Mouse (Mus musculus) midbrain, embryonic 10.5 days (tissue): ENCODE measurements at regions not wholly inside any gene's neighbourhood (a gene's known extent, or its start where the extent isn't known, plus 50 kb on each side); places are given as distances from the start of the nearest gene placed in this dataset.
"Not testable (repeated sequence)": the region's sequence is repeated elsewhere in the genome, so short reads cannot be mapped to it uniquely, and the experiment has no call there.

Source experiments
- DNase-seq: peaks from one replicate; pipeline ENCODE4 v3.0.0-alpha.2; 2017; ENCODE audit warnings: low spot score
- H3K27ac ChIP-seq: fragments of 300-500 bp; sonication (generic); replicated peaks from 2 replicates; pipeline ENCODE4 v1.5.1; 2016; ENCODE audit warnings: mild to moderate bottlenecking
- H3K27me3 ChIP-seq: fragments of 300-500 bp; sonication (generic); 2 replicates; pipeline ENCODE4 v1.6.1; 2016; ENCODE audit warnings: low read depth, mild to moderate bottlenecking; ENCODE audit not compliant: poor library complexity, severe bottlenecking
- H3K36me3 ChIP-seq: fragments of 300-500 bp; sonication (generic); 2 replicates; pipeline ENCODE4 v1.6.1; 2016; ENCODE audit warnings: mild to moderate bottlenecking, moderate library complexity
- H3K4me1 ChIP-seq: fragments of 300-500 bp; sonication (generic); 2 replicates; pipeline ENCODE4 v1.6.1; 2016
- H3K4me3 ChIP-seq: fragments of 300-500 bp; sonication (generic); 2 replicates; pipeline ENCODE4 v1.5.1; 2016; ENCODE audit warnings: mild to moderate bottlenecking, moderate library complexity
- H3K9me3 ChIP-seq: fragments of 300-500 bp; sonication (generic); replicated peaks from 2 replicates; pipeline ENCODE4 v1.6.1; 2016; ENCODE audit warnings: mild to moderate bottlenecking
- WGBS: fragments of 180-500 bp; shearing (Covaris S2); methylation state at CpG from one replicate; pipeline ENCODE4 v1.1.7; 2016; 5-methylcytosine and 5-hydroxymethylcytosine counted together

DNA sequence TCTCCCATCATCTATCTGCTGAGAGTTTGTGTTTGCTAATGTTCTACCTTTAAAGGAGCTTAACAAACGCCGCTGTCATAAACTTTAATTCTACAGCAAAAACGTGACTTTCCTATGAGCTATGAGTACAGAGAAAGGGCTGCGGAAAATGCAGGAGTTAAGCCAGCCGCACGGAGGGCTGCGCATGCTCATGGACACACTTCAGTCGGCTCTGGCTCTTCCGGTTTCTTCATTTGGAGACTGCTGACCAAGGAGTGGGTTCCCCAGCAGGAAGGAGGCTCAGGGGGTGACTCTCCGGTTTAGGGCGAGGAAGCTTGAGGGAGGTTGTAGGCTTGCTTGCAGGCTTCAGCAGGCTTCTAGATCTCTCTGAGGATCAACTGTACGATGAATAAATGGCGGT is 59.3 kb downstream of the Sox2 start:
- H3K9me3 ChIP-seq: no peaks in the 10 kb centered on the region
- WGBS: 88% methylated on average over 13 of the region's 13 CpGs
- H3K4me3 ChIP-seq: no peak overlapping the region
- H3K36me3 ChIP-seq: no peaks in the 10 kb centered on the region
- no peaks in the 10 kb centered on the region for H3K27me3 ChIP-seq
- H3K4me1 ChIP-seq: no peaks in the 10 kb centered on the region
- no peak for DNase-seq
- H3K27ac ChIP-seq: no peak overlapping the region

DNA sequence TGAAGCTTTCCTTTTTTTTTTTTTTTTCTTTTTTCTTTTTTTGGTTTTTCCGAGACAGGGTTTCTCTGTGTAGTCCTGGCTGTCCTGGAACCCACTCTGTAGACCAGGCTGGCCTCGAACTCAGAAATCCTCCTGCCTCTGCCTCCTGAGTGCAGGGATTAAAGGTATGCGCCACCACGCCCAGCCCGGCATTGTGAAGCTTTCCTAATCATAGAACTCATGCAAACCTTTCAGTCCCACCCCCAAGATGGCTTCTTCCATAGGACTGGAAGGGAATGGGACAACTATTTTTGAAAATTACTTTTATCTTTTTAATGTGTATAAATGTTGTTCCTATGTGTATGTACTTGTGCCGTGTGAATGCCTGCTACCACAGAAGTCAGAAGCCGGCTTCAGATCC is 61.9 kb downstream of the Sox2 start:
- not testable (repeated sequence) for H3K27me3 ChIP-seq, H3K9me3 ChIP-seq, DNase-seq, H3K4me1 ChIP-seq, H3K27ac ChIP-seq, H3K36me3 ChIP-seq, H3K4me3 ChIP-seq
- WGBS: 90% methylated on average over 7 of the region's 7 CpGs

DNA sequence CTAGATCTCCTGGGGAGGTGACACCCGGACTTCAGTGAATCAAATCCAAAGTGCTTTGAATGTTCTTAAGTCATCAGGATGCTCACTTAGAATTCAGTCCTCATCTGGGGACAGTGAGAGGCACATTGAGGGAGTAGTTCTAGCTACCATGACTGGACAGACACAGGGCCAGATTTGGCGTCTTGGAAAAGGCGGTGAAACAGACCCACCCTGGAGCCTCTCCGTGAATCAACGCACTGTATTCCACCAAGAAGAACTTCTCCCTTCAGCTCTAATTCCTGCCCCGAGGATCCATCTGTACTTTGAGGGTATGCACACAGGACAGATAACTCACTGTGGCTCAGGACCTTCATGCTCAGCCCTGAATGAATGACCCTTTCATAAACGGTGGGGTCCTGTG is 72.3 kb downstream of the Sox2 start:
- no peak for DNase-seq
- no peak overlapping the region for H3K27ac ChIP-seq
- 91% methylated on average over 7 of the region's 7 CpGs for WGBS

DNA sequence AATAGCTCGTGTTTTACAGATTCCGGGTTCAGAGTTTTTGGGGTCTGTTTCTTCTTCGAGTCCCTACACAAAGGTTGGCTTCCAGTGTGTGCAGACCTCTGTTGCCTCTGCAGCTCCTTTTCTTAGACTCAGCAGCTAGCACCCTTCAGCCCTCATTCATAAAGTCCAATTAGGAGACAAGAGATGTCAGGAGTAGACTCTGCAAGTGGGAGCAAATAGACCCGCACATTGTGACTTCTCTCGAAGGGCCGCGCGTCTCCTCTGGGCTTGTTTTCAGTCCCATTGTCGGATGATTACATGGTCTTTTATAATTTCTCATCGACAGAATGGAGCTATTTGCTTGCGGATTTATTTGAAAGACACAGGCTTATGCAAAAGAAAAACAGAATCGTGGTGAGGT is 76.8 kb downstream of the Sox2 start:
- WGBS: 68% methylated on average over 12 of the region's 12 CpGs
- Histone ChIP-seq H3K36me3 (no peaks in the 10 kb centered on the region), H3K27me3 (no peaks in the 10 kb centered on the region), H3K27ac (peak overlapping the region; percentile 58; the same call in 1 of the 2 replicates), H3K4me3 (no peak overlapping the region), H3K9me3 (no peaks in the 10 kb centered on the region), H3K4me1 (peaks cover 15% of the 10 kb centered on the region)
- peak; percentile 15 for DNase-seq

More for the DNA sequence above, 72.3 kb downstream of the Sox2 start:
- no peaks in the 10 kb centered on the region; the same call in 1 of the 2 replicates for H3K9me3 ChIP-seq
- no peaks in the 10 kb centered on the region for H3K36me3 ChIP-seq
- no peak overlapping the region for H3K4me3 ChIP-seq
- H3K27me3 ChIP-seq: no peaks in the 10 kb centered on the region
- H3K4me1 ChIP-seq: peaks cover 11% of the 10 kb centered on the region

DNA sequence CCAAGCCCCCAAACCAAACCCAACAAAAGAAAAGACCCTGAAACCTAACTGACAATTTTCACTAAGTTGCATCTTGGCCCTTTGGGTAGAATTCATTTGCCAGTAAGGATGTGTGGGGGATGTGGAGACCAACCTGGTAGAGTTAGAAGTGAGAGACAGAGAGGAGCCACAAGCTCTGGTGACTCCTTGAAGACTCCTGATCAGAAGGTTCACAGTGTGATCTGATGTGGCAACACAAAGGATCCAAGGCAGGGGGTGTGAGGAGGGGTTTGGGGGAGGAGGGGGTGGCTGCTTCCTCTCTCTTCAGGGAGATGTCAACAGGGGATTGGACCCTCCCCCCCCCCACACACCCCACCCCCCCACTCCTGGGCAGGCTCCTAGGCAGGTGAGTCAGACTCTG is 78.1 kb downstream of the Sox2 start:
- no peak overlapping the region for H3K4me3 ChIP-seq
- no peaks in the 10 kb centered on the region for H3K36me3 ChIP-seq
- no peaks in the 10 kb centered on the region for H3K27me3 ChIP-seq
- H3K4me1 ChIP-seq: peaks cover 15% of the 10 kb centered on the region
- no peak for DNase-seq
- H3K9me3 ChIP-seq: no peaks in the 10 kb centered on the region
- no peak overlapping the region for H3K27ac ChIP-seq

GRCm38 (mm10) chr3:34734966-34735365 is 84.8 kb downstream of the Sox2 start:
- H3K4me1 ChIP-seq: peaks cover 16% of the 10 kb centered on the region
- no peaks in the 10 kb centered on the region for H3K27me3 ChIP-seq
- WGBS: 84% methylated on average over 5 of the region's 5 CpGs
- no peak overlapping the region for H3K4me3 ChIP-seq
- no peaks in the 10 kb centered on the region for H3K36me3 ChIP-seq
- H3K27ac ChIP-seq: no peak overlapping the region
- no peak for DNase-seq
- H3K9me3 ChIP-seq: no peaks in the 10 kb centered on the region

DNA sequence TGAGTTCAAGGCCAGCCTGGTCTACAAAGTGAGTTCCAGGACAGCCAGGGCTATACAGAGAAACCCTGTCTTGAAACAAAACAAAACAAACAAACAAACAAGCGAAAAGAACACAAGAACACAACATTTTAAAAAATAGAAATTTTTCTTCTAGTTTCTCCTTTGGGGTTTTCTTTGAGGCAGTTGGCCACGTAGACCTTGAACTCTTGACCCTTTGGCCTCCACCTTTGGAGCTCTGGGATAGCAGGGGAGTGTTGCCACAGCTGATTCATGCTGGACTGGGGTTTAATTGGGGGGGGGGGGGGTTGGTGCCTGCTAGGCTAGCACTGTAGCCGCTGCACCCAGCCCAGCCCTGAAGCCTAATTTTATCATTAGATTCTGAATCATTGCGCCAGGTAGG is 87.8 kb downstream of the Sox2 start:
- no peaks in the 10 kb centered on the region for H3K27me3 ChIP-seq
- H3K4me3 ChIP-seq: no peak overlapping the region
- peaks cover 16% of the 10 kb centered on the region for H3K4me1 ChIP-seq
- 83% methylated on average over 4 of the region's 4 CpGs for WGBS
- no peak for DNase-seq
- H3K27ac ChIP-seq: no peak overlapping the region
- no peaks in the 10 kb centered on the region for H3K9me3 ChIP-seq
- H3K36me3 ChIP-seq: no peaks in the 10 kb centered on the region

DNA sequence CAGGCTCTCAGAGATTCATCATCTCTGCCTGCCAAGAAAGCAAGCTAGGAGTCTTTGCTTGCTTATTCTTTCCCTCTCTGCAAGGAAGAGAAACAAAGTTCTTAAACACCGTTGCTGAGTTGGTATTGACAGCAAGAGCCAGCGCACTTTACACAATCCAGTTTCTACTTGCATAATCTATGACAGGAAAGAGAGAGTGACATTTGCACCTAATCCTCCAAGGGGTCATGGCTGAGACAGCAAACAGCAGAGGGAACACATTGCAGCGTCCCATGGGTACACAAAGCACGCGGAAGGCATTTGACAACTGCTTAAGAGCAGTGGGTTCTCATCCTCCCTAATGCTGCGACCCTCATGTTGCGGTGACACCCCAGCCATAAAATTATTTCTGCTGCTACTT is 88.7 kb downstream of the Sox2 start:
- Histone ChIP-seq H3K4me3 (no peak overlapping the region), H3K36me3 (no peaks in the 10 kb centered on the region), H3K27me3 (no peaks in the 10 kb centered on the region), H3K9me3 (no peaks in the 10 kb centered on the region), H3K27ac (peak overlapping the region; percentile 42; the same call in 1 of the 2 replicates), H3K4me1 (peaks cover 16% of the 10 kb centered on the region)
- WGBS: 59% methylated on average over 7 of the region's 7 CpGs
- DNase-seq: no peak

- Histone ChIP-seq H3K4me3 (no peak overlapping the region), H3K36me3 (no peaks in the 10 kb centered on the region), H3K27me3 (no peaks in the 10 kb centered on the region), H3K4me1 (peaks cover 16% of the 10 kb centered on the region), H3K27ac (no peak overlapping the region), H3K9me3 (no peaks in the 10 kb centered on the region)
- WGBS: 91% methylated on average over 7 of the region's 7 CpGs
- no peak for DNase-seq
These were observed 89.5 kb downstream of the Sox2 start for GRCm38 (mm10) chr3:34739693-34740092.

DNA sequence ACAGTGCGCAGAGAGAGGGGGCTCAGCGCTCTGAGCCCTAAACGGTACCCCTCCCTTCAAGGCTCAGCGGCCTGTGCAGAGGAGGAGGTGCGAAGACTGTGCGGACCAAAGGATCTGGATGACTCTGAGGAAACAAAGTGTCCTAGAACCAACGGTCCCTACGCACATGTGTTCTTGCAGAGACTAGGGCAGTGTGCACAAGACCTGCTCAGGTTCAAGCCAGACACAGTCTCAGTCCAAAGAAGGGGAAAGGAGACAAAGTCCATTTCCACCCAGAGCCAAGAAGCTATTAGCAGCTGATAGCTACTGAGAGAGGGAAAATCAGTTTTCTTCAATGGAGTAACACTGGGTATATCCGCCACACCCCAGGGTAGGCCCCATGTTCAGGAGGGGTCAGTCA is 89.9 kb downstream of the Sox2 start:
- WGBS: 95% methylated on average over 9 of the region's 9 CpGs
- H3K4me1 ChIP-seq: peaks cover 16% of the 10 kb centered on the region
- no peak overlapping the region for H3K27ac ChIP-seq
- no peaks in the 10 kb centered on the region for H3K27me3 ChIP-seq
- H3K36me3 ChIP-seq: no peaks in the 10 kb centered on the region
- H3K4me3 ChIP-seq: no peak overlapping the region
- no peaks in the 10 kb centered on the region for H3K9me3 ChIP-seq
- no peak for DNase-seq

DNA sequence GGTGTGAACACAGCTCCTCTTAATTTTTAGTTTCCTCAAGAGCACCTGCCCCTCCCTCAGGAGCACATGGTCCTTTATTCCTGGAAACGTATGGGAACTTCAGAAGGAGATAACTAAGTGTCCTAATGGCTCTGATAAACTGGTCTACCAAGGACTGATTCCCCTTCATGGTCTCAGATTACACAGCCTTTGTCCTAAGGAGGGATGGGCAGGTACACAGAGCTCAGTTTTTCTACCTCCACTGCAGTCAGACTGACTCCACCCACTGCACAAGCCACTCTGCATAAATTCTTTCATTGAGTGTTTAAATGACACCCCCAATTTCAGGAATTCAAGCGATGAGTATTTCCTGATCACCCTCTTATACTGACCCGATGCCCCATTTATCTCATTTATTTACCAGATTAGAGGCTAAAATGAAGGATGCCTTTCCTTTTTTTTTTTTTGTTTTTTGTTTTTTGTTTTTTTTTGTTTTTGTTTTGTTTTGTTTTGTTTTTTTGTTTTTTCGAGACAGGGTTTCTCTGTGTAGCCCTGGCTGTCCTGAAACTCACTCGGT is 95.1 kb downstream of the Sox2 start:
- H3K36me3 ChIP-seq: no peaks in the 10 kb centered on the region
- H3K4me1 ChIP-seq: peaks cover 6% of the 10 kb centered on the region
- DNase-seq: no peak
- H3K27ac ChIP-seq: no peak overlapping the region
- H3K27me3 ChIP-seq: no peaks in the 10 kb centered on the region
- no peak overlapping the region for H3K4me3 ChIP-seq
- H3K9me3 ChIP-seq: no peaks in the 10 kb centered on the region
- 80% methylated on average over 5 of the region's 5 CpGs for WGBS

GRCm38 (mm10) chr3:34747499-34748093 is 97.4 kb downstream of the Sox2 start:
- Histone ChIP-seq H3K27me3 (no peaks in the 10 kb centered on the region), H3K9me3 (no peaks in the 10 kb centered on the region), H3K4me1 (peaks cover 16% of the 10 kb centered on the region), H3K36me3 (no peaks in the 10 kb centered on the region), H3K27ac (no peak overlapping the region), H3K4me3 (no peak overlapping the region)
- 88% methylated on average over 10 of the region's 10 CpGs for WGBS
- DNase-seq: no peak

GRCm38 (mm10) chr3:34749989-34750388 is 99.8 kb downstream of the Sox2 start:
- Histone ChIP-seq H3K27me3 (no peaks in the 10 kb centered on the region), H3K27ac (0 out of 2 replicates have a peak overlapping the region, but pooled peaks have one; percentile 9), H3K4me3 (no peak overlapping the region), H3K9me3 (no peaks in the 10 kb centered on the region), H3K36me3 (no peaks in the 10 kb centered on the region), H3K4me1 (peaks cover 16% of the 10 kb centered on the region)
- WGBS: 78% methylated on average over 7 of the region's 7 CpGs
- no peak for DNase-seq
